Mouse (Mus musculus) right cerebral cortex, adult 18-20 months (tissue): Measurements from ENCODE around the gene Esyt2.

ENCODE experiments used
- DNase-seq: peaks from one replicate; pipeline ENCODE4 v3.0.0; 2022; ENCODE audit warnings: mixed read lengths

The Esyt2 gene

GRCm38 (mm10) chr12:116281427-116282281 lies 658 bp downstream of the Esyt2 start:
- DNase-seq, result peak; percentile 19

- DNase-seq, result no peak
These were observed 1.9 kb downstream of the Esyt2 start for GRCm38 (mm10) chr12:116282856-116283255.

GRCm38 (mm10) chr12:116283511-116283910 lies 2.5 kb downstream of the Esyt2 start:
- no peak for DNase-seq

- DNase-seq, result no peak
These were observed 12.2 kb downstream of the Esyt2 start for GRCm38 (mm10) chr12:116293185-116293584.

- peak; percentile 18 for DNase-seq
These were observed 12.8 kb downstream of the Esyt2 start for GRCm38 (mm10) chr12:116293599-116294292.

- no peak for DNase-seq
These were observed 18.9 kb downstream of the Esyt2 start for GRCm38 (mm10) chr12:116299906-116300305.

GRCm38 (mm10) chr12:116302181-116302580 lies 21.2 kb downstream of the Esyt2 start:
- DNase-seq, result no peak

GRCm38 (mm10) chr12:116306042-116306441 lies 25.0 kb downstream of the Esyt2 start:
- DNase-seq, result no peak

GRCm38 (mm10) chr12:116307870-116308269 lies 26.9 kb downstream of the Esyt2 start:
- DNase-seq, result no peak

- DNase-seq, result no peak
These were observed 27.6 kb downstream of the Esyt2 start for GRCm38 (mm10) chr12:116308612-116309011.

- no peak for DNase-seq
These were observed 32.8 kb downstream of the Esyt2 start for GRCm38 (mm10) chr12:116313816-116314215.

- no peak for DNase-seq
These were observed 34.5 kb downstream of the Esyt2 start for GRCm38 (mm10) chr12:116315498-116315897.

GRCm38 (mm10) chr12:116317818-116318217 lies 36.8 kb downstream of the Esyt2 start:
- DNase-seq, result no peak

GRCm38 (mm10) chr12:116325545-116325944 lies 44.5 kb downstream of the Esyt2 start:
- DNase-seq, result peak; percentile 65

GRCm38 (mm10) chr12:116326159-116326558 lies 45.2 kb downstream of the Esyt2 start:
- DNase-seq, result no peak

- no peak for DNase-seq
These were observed 53.3 kb downstream of the Esyt2 start for GRCm38 (mm10) chr12:116334253-116334652.

GRCm38 (mm10) chr12:116340160-116340559 lies 59.2 kb downstream of the Esyt2 start:
- DNase-seq, result no peak

- DNase-seq, result no peak
These were observed 67.8 kb downstream of the Esyt2 start for GRCm38 (mm10) chr12:116348755-116349286.

- no peak for DNase-seq
These were observed 68.4 kb downstream of the Esyt2 start for GRCm38 (mm10) chr12:116349376-116349775.

- DNase-seq, result no peak
These were observed 70.0 kb downstream of the Esyt2 start for GRCm38 (mm10) chr12:116351022-116351421.

GRCm38 (mm10) chr12:116352404-116352803 lies 71.4 kb downstream of the Esyt2 start:
- DNase-seq, result no peak

- no peak for DNase-seq
These were observed 73.7 kb downstream of the Esyt2 start for GRCm38 (mm10) chr12:116354694-116355093.

GRCm38 (mm10) chr12:116362091-116362490 lies 81.1 kb downstream of the Esyt2 start:
- no peak for DNase-seq

GRCm38 (mm10) chr12:116366900-116367299 lies 85.9 kb downstream of the Esyt2 start:
- no peak for DNase-seq
